Mouse (Mus musculus): ENCODE data around the gene Krtap4-1. TPM values are rescaled to one million over a fixed set of nuclear protein-coding genes. Genes with fewer than 3 reads are reported as not detected.

Krtap4-1 gene
- polyA plus RNA-seq, 1 experiment from 2014 or later, result not detected

DNA sequence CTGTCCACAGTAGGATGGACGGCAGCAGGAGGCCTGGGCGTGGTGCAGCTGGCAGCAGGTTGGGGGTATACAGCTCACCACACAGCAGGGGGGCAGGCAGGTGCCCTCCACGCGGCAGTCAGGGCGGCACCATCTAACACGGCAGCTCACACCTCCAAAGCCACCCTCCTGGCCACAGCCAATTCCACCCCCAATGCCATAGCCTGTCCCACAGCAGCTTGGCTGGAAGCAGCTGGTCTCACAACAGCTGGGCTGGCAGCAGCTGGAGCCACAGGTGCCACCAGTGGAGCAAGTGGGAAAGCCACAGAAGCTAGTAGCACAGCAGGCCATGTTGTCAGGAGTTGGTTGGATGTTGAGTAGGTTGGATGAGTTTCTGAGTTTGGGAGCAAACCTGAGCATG lies 47.4 kb downstream of the Krtap4-1 start, which contains the start of gene Krtap1-5:
Krtap1-5 (minus strand) TSS at position 381 of the 400 bp plus-strand sequence.
- H3K27me3 ChIP-seq (replicated peaks; ENCODE audit: low read depth, poor library complexity, severe bottlenecking), result no peaks in the 10 kb centered on the region
- no peak within 1 kb of the TSS for H3K27ac ChIP-seq (replicated peaks)
- no peaks in the 10 kb centered on the region for H3K4me1 ChIP-seq
- DNase-seq (ENCODE audit: low spot score), result no peak
- H3K36me3 ChIP-seq (replicated peaks), result no peaks in the 10 kb centered on the region
- no peak within 1 kb of the TSS for H3K4me3 ChIP-seq
- 88% methylated on average over 6 of the region's 6 CpGs for WGBS
- no peaks in the 10 kb centered on the region for H3K9me3 ChIP-seq

Other genes with a start within 250 kb of the Krtap4-1 start
- gene Krt10, start 238.9 kb downstream of the Krtap4-1 start, polyA plus RNA-seq (2016; fragmentation: Nextera tagmentation; extraction: Ambion mirVana), result 18.6 and 25.3 TPM in 2 replicates
- gene Krt12, start 206.0 kb downstream of the Krtap4-1 start, polyA plus RNA-seq (2016; fragmentation: Nextera tagmentation; extraction: Ambion mirVana), result not detected in 2 replicates
- 0.97 and 1.00 TPM in 2 replicates for gene Krt20, start 190.1 kb downstream of the Krtap4-1 start, polyA plus RNA-seq (2016; fragmentation: Nextera tagmentation; extraction: Ambion mirVana)
- gene Krt23, start 135.1 kb downstream of the Krtap4-1 start, polyA plus RNA-seq (2016; fragmentation: Nextera tagmentation; extraction: Ambion mirVana), result 0.21 and 0.31 TPM in 2 replicates
- gene Krt39, start 106.9 kb downstream of the Krtap4-1 start, polyA plus RNA-seq (2016; fragmentation: Nextera tagmentation; extraction: Ambion mirVana), result not detected in 2 replicates
- not detected in 2 replicates for gene Krt40, start 85.1 kb downstream of the Krtap4-1 start, polyA plus RNA-seq (2016; fragmentation: Nextera tagmentation; extraction: Ambion mirVana)
- gene Krtap3-3, start 77.4 kb downstream of the Krtap4-1 start, polyA plus RNA-seq (2016; fragmentation: Nextera tagmentation; extraction: Ambion mirVana), result not detected in 2 replicates
- gene Krtap3-2, start 71.4 kb downstream of the Krtap4-1 start, polyA plus RNA-seq (2016; fragmentation: Nextera tagmentation; extraction: Ambion mirVana), result not detected in 2 replicates
- gene Gm11939, start 68.8 kb downstream of the Krtap4-1 start, polyA plus RNA-seq (2016; fragmentation: Nextera tagmentation; extraction: Ambion mirVana), result not detected in 2 replicates
- not detected in 2 replicates for gene Krtap3-1, start 61.6 kb downstream of the Krtap4-1 start, polyA plus RNA-seq (2016; fragmentation: Nextera tagmentation; extraction: Ambion mirVana)
- not detected in 2 replicates for gene Krtap1-5, start 47.2 kb downstream of the Krtap4-1 start, polyA plus RNA-seq (2016; fragmentation: Nextera tagmentation; extraction: Ambion mirVana)
- gene Krtap1-4, start 44.6 kb downstream of the Krtap4-1 start, polyA plus RNA-seq (2016; fragmentation: Nextera tagmentation; extraction: Ambion mirVana), result not detected in 2 replicates
- not detected in 2 replicates for gene Krtap1-3, start 36.9 kb downstream of the Krtap4-1 start, polyA plus RNA-seq (2016; fragmentation: Nextera tagmentation; extraction: Ambion mirVana)
- gene Krtap9-3, start 30.1 kb downstream of the Krtap4-1 start, polyA plus RNA-seq (2016; fragmentation: Nextera tagmentation; extraction: Ambion mirVana), result not detected in 2 replicates
- gene Gm11938, start 24.9 kb downstream of the Krtap4-1 start, polyA plus RNA-seq (2016; fragmentation: Nextera tagmentation; extraction: Ambion mirVana), result not detected in 2 replicates
- not detected in 2 replicates for gene Gm11937, start 18.0 kb downstream of the Krtap4-1 start, polyA plus RNA-seq (2016; fragmentation: Nextera tagmentation; extraction: Ambion mirVana)
- not detected in 2 replicates for gene Krtap2-4, start 13.4 kb downstream of the Krtap4-1 start, polyA plus RNA-seq (2016; fragmentation: Nextera tagmentation; extraction: Ambion mirVana)
- gene Gm11562, start 7.8 kb downstream of the Krtap4-1 start, polyA plus RNA-seq (2016; fragmentation: Nextera tagmentation; extraction: Ambion mirVana), result not detected in 2 replicates
- not detected in 2 replicates for gene Krtap4-2, start 6.8 kb upstream of the Krtap4-1 start, polyA plus RNA-seq (2016; fragmentation: Nextera tagmentation; extraction: Ambion mirVana)
- not detected in 2 replicates for gene Krtap4-7, start 15.9 kb upstream of the Krtap4-1 start, polyA plus RNA-seq (2016; fragmentation: Nextera tagmentation; extraction: Ambion mirVana)
- gene Gm11555, start 22.0 kb upstream of the Krtap4-1 start, polyA plus RNA-seq (2016; fragmentation: Nextera tagmentation; extraction: Ambion mirVana), result not detected in 2 replicates
- gene Gm11563, start 30.7 kb upstream of the Krtap4-1 start, polyA plus RNA-seq (2016; fragmentation: Nextera tagmentation; extraction: Ambion mirVana), result not detected in 2 replicates
- not detected in 2 replicates for gene Krtap4-6, start 37.7 kb upstream of the Krtap4-1 start, polyA plus RNA-seq (2016; fragmentation: Nextera tagmentation; extraction: Ambion mirVana)
- not detected in 2 replicates for gene Gm14190, start 62.5 kb upstream of the Krtap4-1 start, polyA plus RNA-seq (2016; fragmentation: Nextera tagmentation; extraction: Ambion mirVana)
- gene Gm14180, start 106.1 kb upstream of the Krtap4-1 start, polyA plus RNA-seq (2016; fragmentation: Nextera tagmentation; extraction: Ambion mirVana), result not detected in 2 replicates
- not detected in 2 replicates for gene Gm11595, start 144.7 kb upstream of the Krtap4-1 start, polyA plus RNA-seq (2016; fragmentation: Nextera tagmentation; extraction: Ambion mirVana)
- gene Krtap4-8, start 152.5 kb upstream of the Krtap4-1 start, polyA plus RNA-seq (2016; fragmentation: Nextera tagmentation; extraction: Ambion mirVana), result not detected in 2 replicates
- not detected in 2 replicates for gene Krtap4-9, start 157.0 kb upstream of the Krtap4-1 start, polyA plus RNA-seq (2016; fragmentation: Nextera tagmentation; extraction: Ambion mirVana)
- gene Gm11596, start 165.2 kb upstream of the Krtap4-1 start, polyA plus RNA-seq (2016; fragmentation: Nextera tagmentation; extraction: Ambion mirVana), result not detected in 2 replicates
- gene Gm11569, start 170.7 kb upstream of the Krtap4-1 start, polyA plus RNA-seq (2016; fragmentation: Nextera tagmentation; extraction: Ambion mirVana), result not detected in 2 replicates
- not detected in 2 replicates for gene Gm11554, start 176.2 kb upstream of the Krtap4-1 start, polyA plus RNA-seq (2016; fragmentation: Nextera tagmentation; extraction: Ambion mirVana)
- gene Krtap4-13, start 181.7 kb upstream of the Krtap4-1 start, polyA plus RNA-seq (2016; fragmentation: Nextera tagmentation; extraction: Ambion mirVana), result not detected in 2 replicates
- gene Gm11564, start 187.4 kb upstream of the Krtap4-1 start, polyA plus RNA-seq (2016; fragmentation: Nextera tagmentation; extraction: Ambion mirVana), result not detected in 2 replicates
- gene 2300003K06Rik, start 209.8 kb upstream of the Krtap4-1 start, polyA plus RNA-seq (2016; fragmentation: Nextera tagmentation; extraction: Ambion mirVana), result not detected in 2 replicates
- not detected in 2 replicates for gene Krtap4-16, start 223.4 kb upstream of the Krtap4-1 start, polyA plus RNA-seq (2016; fragmentation: Nextera tagmentation; extraction: Ambion mirVana)
- gene Gm11568, start 229.7 kb upstream of the Krtap4-1 start, polyA plus RNA-seq (2016; fragmentation: Nextera tagmentation; extraction: Ambion mirVana), result not detected in 2 replicates
- gene Gm11559, start 236.2 kb upstream of the Krtap4-1 start, polyA plus RNA-seq (2016; fragmentation: Nextera tagmentation; extraction: Ambion mirVana), result not detected in 2 replicates
- gene Krtap9-1, start 245.2 kb upstream of the Krtap4-1 start, polyA plus RNA-seq (2016; fragmentation: Nextera tagmentation; extraction: Ambion mirVana), result not detected in 2 replicates